Mouse (Mus musculus): ENCODE measurements around the gene Zfp988. TPM values are rescaled to one million over a fixed set of nuclear protein-coding genes. Genes with fewer than 3 reads are reported as not detected.
"Not testable (repeated sequence)": the region's sequence is repeated elsewhere in the genome, so short reads cannot be mapped to it uniquely, and the experiment has no call there.

Zfp988 gene
- polyA plus RNA-seq, 2 experiments = 0.04 to 0.14 TPM

DNA sequence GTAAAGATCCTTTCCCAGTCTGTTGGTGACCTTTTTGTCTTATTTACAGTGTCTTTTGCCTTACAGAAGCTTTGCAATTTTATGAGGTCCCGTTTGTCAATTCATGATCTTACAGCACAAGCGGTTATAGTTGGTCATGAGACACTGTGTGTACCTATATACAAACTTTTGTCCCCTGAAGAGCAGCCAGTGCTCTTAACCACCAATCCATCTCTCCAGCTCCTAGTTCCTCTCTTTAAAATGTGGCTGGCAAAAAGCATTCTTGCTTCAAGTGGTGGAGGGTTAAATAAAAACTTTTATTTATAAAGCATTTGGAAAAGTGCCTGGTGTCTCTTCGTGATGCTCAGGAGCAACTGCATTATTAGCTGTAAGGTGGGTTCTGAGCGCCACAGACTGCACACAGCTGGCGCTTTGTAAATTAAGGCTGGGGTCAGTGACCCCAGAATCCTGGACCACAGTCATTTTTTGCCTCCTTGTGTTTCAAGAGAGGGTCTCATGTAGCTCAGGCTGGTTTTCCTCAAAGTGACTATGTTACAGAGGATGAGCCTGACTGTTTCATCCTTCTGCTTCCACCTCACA, 32.6 kb downstream of the Zfp988 start:
- Histone ChIP-seq H3K9me3 (ENCODE audit: control insufficient read depth, low read length) (peaks cover 61% of the 10 kb centered on the region), H3K36me3 (ENCODE audit: control insufficient read depth, insufficient read depth, low read length) (no peaks in the 10 kb centered on the region)
- WGBS = 73% methylated on average over 5 of the region's 5 CpGs

DNA sequence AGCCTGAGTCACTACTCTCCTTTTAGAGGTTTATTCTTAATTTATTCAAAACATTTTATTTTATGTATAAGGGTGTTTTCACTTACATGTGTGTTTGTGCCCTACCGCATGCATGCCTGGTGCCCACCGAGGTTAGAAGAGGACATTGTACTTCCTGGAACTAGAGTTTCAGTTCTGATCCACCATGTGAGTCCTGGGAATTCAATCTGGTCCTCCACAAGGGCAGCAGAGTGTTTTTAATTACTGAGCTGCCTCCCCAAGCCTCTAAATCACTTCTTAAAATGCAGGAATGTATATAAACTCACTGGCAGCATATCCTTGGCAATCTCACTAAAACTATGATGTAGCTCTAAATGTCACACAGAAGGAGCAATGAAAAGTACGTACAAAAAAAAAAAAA, 33.2 kb downstream of the Zfp988 start:
- peaks cover 66% of the 10 kb centered on the region for H3K9me3 ChIP-seq (ENCODE audit: control insufficient read depth, low read length)
- H3K27ac ChIP-seq (replicated peaks; ENCODE audit: low read depth, low read length); H3K4me1 ChIP-seq (ENCODE audit: control insufficient read depth, insufficient read depth, low read length); DNase-seq (ENCODE audit: low spot score); H3K27me3 ChIP-seq (ENCODE audit: control insufficient read depth, insufficient read depth, low read length); H3K4me2 ChIP-seq (replicated peaks; ENCODE audit: low read depth, low read length, severe bottlenecking); H3K4me3 ChIP-seq (replicated peaks; ENCODE audit: low read length); H3K36me3 ChIP-seq (ENCODE audit: control insufficient read depth, insufficient read depth, low read length); H3K9ac ChIP-seq (ENCODE audit: low read depth, low read length, severe bottlenecking); ATAC-seq (ENCODE audit: low FRiP score, low read depth): not testable (repeated sequence)
- 80% methylated on average over 3 of the region's 3 CpGs for WGBS

More for the DNA sequence above, 32.6 kb downstream of the Zfp988 start:
- TF ChIP-seq POLR2A (IDR thresholded peaks at IDR 0.05; ENCODE audit: borderline replicate concordance, extremely low read depth, insufficient read depth, insufficient read length) = no peak
- Histone ChIP-seq H3K27me3 (ENCODE audit: control insufficient read depth, insufficient read depth, low read length) (no peaks in the 10 kb centered on the region), H3K9ac (ENCODE audit: low read depth, low read length, severe bottlenecking) (no peak overlapping the region), H3K4me1 (ENCODE audit: control insufficient read depth, insufficient read depth, low read length) (no peaks in the 10 kb centered on the region), H3K4me2 (replicated peaks; ENCODE audit: low read depth, low read length, severe bottlenecking) (no peak overlapping the region), H3K27ac (replicated peaks; ENCODE audit: low read depth, low read length) (no peak overlapping the region), H3K4me3 (replicated peaks; ENCODE audit: low read length) (no peak overlapping the region)
- DNase-seq (ENCODE audit: low spot score) = no peak
- ATAC-seq (ENCODE audit: low FRiP score, low read depth) = peak; percentile 38; the same call in 1 of the 2 replicates

DNA sequence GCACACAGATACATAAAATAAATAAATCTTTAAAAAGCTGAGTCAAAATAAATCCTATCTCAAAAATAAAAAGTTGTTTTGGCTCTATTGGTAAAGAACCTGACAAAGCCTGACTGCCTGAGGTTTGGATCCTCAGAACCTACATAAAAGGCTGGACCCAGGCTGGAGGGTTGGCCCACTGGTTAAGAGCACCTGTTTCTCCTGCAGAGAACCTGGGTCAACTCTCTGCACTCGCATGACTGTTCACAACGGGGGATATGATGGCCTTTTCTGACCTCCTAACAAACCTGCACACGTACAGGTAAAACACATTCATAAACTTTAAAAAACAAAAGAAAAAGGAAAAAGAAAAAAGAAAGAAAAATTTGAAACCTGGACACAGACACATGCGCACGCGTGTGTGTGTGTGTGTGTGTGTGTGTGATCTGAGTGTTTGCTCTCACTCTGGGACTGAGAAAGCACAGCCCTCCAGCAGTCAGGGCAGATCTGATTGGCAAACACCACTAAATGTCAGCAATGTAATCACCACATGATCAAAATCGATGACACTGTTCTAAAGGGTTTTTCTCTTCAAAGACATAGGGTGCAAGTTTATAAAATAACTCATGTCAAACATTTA, 34.2 kb downstream of the Zfp988 start:
- H3K9ac ChIP-seq (ENCODE audit: low read depth, low read length, severe bottlenecking); DNase-seq (ENCODE audit: low spot score); H3K4me2 ChIP-seq (replicated peaks; ENCODE audit: low read depth, low read length, severe bottlenecking); ATAC-seq (ENCODE audit: low FRiP score, low read depth); H3K36me3 ChIP-seq (ENCODE audit: control insufficient read depth, insufficient read depth, low read length); H3K4me1 ChIP-seq (ENCODE audit: control insufficient read depth, insufficient read depth, low read length); H3K27ac ChIP-seq (replicated peaks; ENCODE audit: low read depth, low read length); H3K27me3 ChIP-seq (ENCODE audit: control insufficient read depth, insufficient read depth, low read length); H3K4me3 ChIP-seq (replicated peaks; ENCODE audit: low read length): not testable (repeated sequence)
- peaks cover 62% of the 10 kb centered on the region for H3K9me3 ChIP-seq (ENCODE audit: control insufficient read depth, low read length)
- WGBS = 73% methylated on average over 7 of the region's 7 CpGs

DNA sequence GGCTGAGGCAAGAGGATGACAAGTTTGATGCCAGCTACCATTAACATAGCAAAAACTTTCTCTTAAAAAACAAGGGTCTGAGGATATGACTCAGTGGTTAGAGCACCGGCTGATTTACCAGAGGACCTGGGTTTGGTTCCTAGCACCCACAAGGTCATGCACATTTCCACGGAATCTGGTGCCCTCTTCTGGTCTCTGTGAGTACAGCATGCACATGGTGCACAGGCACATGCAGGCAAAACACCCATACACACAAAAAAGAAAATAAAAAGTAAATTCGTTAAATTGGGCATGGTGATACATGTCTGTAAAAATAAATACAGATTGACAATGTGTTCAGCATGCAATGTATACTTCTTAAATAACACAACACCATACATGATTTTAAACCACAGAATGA, 34.8 kb downstream of the Zfp988 start:
- DNase-seq (ENCODE audit: low spot score) = not testable (repeated sequence)

DNA sequence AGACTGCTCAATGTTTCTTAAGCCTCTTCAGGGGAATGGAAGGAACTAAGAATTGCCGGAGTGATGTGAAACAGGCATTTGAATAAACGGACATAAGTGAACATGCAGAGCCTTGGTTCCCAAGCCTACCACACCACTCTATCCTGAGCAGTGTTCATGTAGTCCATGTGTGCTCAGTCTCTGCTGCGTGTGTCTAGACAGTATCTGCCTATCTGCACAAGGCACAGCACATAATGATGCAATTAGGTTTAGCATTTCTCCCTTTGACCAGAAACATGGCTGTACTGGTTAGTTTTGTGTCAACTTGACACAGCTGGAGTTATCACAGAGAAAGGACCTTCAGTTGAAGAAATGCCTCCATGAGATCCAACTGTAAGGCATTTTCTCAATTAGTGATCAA, 35.4 kb downstream of the Zfp988 start:
- not testable (repeated sequence) for H3K36me3 ChIP-seq (ENCODE audit: control insufficient read depth, insufficient read depth, low read length); DNase-seq (ENCODE audit: low spot score); H3K4me2 ChIP-seq (replicated peaks; ENCODE audit: low read depth, low read length, severe bottlenecking); H3K4me3 ChIP-seq (replicated peaks; ENCODE audit: low read length); H3K27ac ChIP-seq (replicated peaks; ENCODE audit: low read depth, low read length); ATAC-seq (ENCODE audit: low FRiP score, low read depth); H3K9ac ChIP-seq (ENCODE audit: low read depth, low read length, severe bottlenecking); H3K27me3 ChIP-seq (ENCODE audit: control insufficient read depth, insufficient read depth, low read length); H3K4me1 ChIP-seq (ENCODE audit: control insufficient read depth, insufficient read depth, low read length)
- peaks cover 52% of the 10 kb centered on the region for H3K9me3 ChIP-seq (ENCODE audit: control insufficient read depth, low read length)
- WGBS = 87% methylated on average over 3 of the region's 3 CpGs

More for the DNA sequence above, 34.8 kb downstream of the Zfp988 start:
- not testable (repeated sequence) for H3K4me3 ChIP-seq (replicated peaks; ENCODE audit: low read length); H3K27ac ChIP-seq (replicated peaks; ENCODE audit: low read depth, low read length); H3K9ac ChIP-seq (ENCODE audit: low read depth, low read length, severe bottlenecking); H3K4me1 ChIP-seq (ENCODE audit: control insufficient read depth, insufficient read depth, low read length); H3K36me3 ChIP-seq (ENCODE audit: control insufficient read depth, insufficient read depth, low read length); H3K4me2 ChIP-seq (replicated peaks; ENCODE audit: low read depth, low read length, severe bottlenecking); ATAC-seq (ENCODE audit: low FRiP score, low read depth); H3K27me3 ChIP-seq (ENCODE audit: control insufficient read depth, insufficient read depth, low read length)
- WGBS = 61% methylated on average over 3 of the region's 3 CpGs
- peaks cover 59% of the 10 kb centered on the region for H3K9me3 ChIP-seq (ENCODE audit: control insufficient read depth, low read length)

DNA sequence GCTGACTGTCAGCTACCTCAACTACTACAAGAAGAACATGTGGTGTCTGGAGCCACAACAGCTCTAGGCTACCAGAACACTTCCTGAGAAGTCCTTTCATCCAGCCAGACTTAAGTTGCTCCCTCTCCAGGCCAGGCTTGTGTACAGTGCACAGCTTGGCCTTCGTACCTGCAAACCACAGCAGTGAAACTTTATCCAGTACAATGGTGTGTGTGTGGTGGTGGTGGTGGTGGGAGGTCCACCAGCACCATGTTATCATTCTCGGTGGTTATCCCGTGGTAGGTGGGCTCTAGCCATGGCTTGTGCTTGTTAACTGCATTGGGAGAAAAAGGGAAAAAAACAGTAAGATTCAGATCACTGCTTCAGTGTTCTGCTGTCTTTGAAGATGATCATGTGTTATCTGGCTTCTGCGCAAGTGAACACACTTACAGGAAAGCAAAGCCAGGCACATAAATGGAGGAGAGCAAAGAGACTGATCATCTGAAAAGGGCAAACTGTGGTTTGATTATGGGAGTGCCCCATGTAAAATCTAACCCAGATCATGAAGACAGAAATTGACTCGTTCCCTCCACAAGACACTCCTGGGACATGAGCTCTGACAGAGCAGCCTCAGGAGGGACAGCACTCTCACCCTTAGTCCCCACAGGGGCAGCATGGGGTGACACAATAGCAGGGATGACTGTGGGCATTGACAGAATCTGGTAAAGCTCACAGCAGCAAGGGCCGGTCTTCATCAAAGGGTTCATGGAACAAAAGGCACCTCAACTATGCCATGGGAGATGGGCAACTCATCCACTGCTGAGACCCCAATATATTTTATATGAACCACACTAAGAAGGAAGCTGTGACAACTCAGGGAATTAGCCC, 37.8 kb downstream of the Zfp988 start:
- peak; percentile 75 for ATAC-seq (ENCODE audit: low FRiP score, low read depth)
- not testable (repeated sequence) for H3K9ac ChIP-seq (ENCODE audit: low read depth, low read length, severe bottlenecking); H3K4me3 ChIP-seq (replicated peaks; ENCODE audit: low read length); DNase-seq (ENCODE audit: low spot score); H3K4me2 ChIP-seq (replicated peaks; ENCODE audit: low read depth, low read length, severe bottlenecking); H3K27me3 ChIP-seq (ENCODE audit: control insufficient read depth, insufficient read depth, low read length); H3K4me1 ChIP-seq (ENCODE audit: control insufficient read depth, insufficient read depth, low read length); H3K27ac ChIP-seq (replicated peaks; ENCODE audit: low read depth, low read length); H3K36me3 ChIP-seq (ENCODE audit: control insufficient read depth, insufficient read depth, low read length)
- 77% methylated on average over 6 of the region's 6 CpGs for WGBS
- H3K9me3 ChIP-seq (ENCODE audit: control insufficient read depth, low read length) = peaks cover 45% of the 10 kb centered on the region

DNA sequence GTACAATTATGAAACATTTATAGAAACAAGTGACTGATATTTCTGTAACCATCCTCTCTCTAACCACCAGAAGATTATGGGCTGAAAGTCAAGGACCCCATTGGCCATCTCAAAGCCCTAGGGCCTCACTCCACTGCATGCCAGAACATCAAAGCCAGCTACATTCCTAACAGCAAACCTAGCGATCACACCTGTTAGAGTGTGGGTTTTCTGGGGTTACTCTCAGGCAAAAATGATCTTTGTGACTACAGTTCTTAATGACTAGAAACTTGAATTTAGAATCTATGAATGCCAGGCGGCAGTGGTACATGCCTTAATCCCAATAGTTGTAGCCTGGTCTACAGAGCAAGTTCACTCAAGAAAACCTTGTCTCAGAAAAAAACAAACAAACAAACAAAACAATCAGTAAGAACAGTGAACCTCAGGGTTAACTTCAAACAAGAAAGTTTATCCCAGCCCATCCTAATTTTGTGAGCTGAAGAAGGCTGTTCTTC, 39.6 kb downstream of the Zfp988 start:
- not testable (repeated sequence) for H3K4me1 ChIP-seq (ENCODE audit: control insufficient read depth, insufficient read depth, low read length); DNase-seq (ENCODE audit: low spot score); H3K27ac ChIP-seq (replicated peaks; ENCODE audit: low read depth, low read length); H3K36me3 ChIP-seq (ENCODE audit: control insufficient read depth, insufficient read depth, low read length); H3K9ac ChIP-seq (ENCODE audit: low read depth, low read length, severe bottlenecking); ATAC-seq (ENCODE audit: low FRiP score, low read depth); H3K4me3 ChIP-seq (replicated peaks; ENCODE audit: low read length); H3K27me3 ChIP-seq (ENCODE audit: control insufficient read depth, insufficient read depth, low read length); H3K4me2 ChIP-seq (replicated peaks; ENCODE audit: low read depth, low read length, severe bottlenecking)
- WGBS = 83% methylated on average over 2 of the region's 2 CpGs
- peaks cover 48% of the 10 kb centered on the region for H3K9me3 ChIP-seq (ENCODE audit: control insufficient read depth, low read length)
